Mouse (Mus musculus): ENCODE results near the gene Acap2. TPM values are rescaled to one million over a fixed set of nuclear protein-coding genes. Genes with fewer than 3 reads are reported as not detected.

Acap2 gene
- total RNA-seq, 2 experiments from 2014 or later, result 9.5 to 10.8 TPM

GRCm38 (mm10) chr16:31094036-31094435 lies 107.0 kb downstream of the Acap2 start:
- no peak for DNase-seq
- TF ChIP-seq CTCF (IDR thresholded peaks at IDR 0.05), result no peak
- intact Hi-C loops (cut with DNase I), result no loop called here
- Histone ChIP-seq H3K4me3 (no peak overlapping the region), H3K27ac (no peak overlapping the region)

DNA sequence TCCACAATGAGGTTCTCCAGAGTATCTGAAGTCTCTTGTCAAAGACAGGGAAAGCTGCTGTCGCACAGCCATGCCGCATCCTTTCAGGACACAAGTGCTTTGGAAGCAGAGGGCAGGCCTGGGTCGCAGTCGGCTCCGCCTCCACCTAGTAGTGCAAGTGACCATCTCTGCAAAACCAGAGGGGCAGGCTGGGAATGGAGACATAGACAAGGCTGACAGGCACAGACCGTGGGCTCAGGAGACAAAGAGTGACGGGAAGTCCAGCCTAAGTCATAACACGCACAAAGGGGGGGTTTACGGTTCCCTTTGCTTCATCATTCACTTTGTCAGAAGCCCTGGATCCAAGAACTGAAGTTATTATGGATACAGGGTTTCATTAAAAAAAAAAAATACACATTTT lies 107.9 kb downstream of the Acap2 start:
- no peak overlapping the region for H3K27ac ChIP-seq
- no peak overlapping the region for H3K4me3 ChIP-seq
- intact Hi-C loops (cut with DNase I), result no loop called here
- DNase-seq, result no peak
- TF ChIP-seq CTCF (IDR thresholded peaks at IDR 0.05), result no peak

GRCm38 (mm10) chr16:31081891-31082290 lies 119.2 kb downstream of the Acap2 start:
- peak overlapping the region; percentile 96 for H3K4me3 ChIP-seq
- H3K27ac ChIP-seq, result no peak overlapping the region
- intact Hi-C loops (cut with DNase I), result loop anchor here (2.0 kb wide), 1 partner anchor 273 kb away; no protein-coding TSS in a partner anchor
- no peak for TF ChIP-seq CTCF (IDR thresholded peaks at IDR 0.05)
- no peak for DNase-seq

DNA sequence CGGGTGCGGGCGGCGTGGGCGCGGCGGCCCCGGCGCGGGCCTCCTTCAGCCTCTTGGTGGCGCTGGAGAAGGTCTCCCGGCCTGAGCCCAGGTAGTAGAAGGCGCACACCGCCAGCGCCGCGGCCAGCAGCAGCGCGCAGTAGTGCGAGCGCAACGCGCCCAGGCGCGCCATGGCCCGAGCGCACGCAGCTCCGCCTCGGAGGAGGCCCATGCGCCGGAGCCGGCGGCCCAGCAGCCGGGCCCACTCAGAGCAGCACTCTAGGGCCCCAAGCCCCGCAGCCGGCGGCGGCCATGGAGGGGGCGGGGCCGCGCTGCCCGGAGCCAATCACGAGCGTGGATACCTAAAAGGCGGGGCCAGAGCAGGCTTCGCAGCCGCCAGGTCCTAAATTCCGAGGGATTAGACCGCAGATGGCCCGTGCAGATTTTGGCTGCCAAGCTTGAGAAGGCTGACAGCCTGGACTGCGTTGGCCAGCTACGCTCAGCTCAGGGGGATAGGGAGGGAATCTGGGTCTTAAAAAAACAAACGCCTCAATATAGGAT lies 119.8 kb downstream of the Acap2 start, which contains the start of gene Xxylt1:
Xxylt1 (minus strand) TSS at position 308 of the 540 bp plus-strand sequence.
- intact Hi-C loops (cut with DNase I), result loop anchor here (2.0 kb wide), 1 partner anchor 274 kb away; no protein-coding TSS in a partner anchor
- peak; percentile 97 for DNase-seq
- Histone ChIP-seq H3K4me3 (peak within 1 kb of the TSS; percentile 96), H3K27ac (peak within 1 kb of the TSS; percentile 90)
- peak; percentile 66 for TF ChIP-seq CTCF (IDR thresholded peaks at IDR 0.05)

DNA sequence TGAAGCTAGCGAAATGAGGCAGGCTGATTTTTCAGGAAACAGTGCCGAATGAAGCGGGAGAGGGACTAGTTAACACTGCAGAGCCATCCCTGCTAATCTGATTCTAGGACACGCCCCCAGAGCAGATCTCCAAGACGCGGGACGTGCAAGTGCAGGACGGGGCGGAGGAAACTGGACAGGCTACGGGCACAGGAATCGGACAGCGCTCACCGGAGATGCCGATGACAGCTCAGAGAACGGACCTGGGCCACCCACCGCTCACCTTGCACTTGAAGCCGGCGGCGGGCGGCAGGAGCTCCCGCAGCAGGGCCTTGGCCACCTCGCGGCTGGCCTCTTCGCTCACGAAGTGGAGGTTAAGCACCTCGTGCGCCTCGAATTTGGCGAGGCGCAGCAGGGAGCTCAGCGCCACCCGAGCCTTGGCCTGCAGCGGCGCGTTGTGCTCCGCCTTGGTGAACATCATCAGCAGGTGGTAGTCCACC lies 120.4 kb downstream of the Acap2 start:
- TF ChIP-seq CTCF (IDR thresholded peaks at IDR 0.05), result no peak
- peak; percentile 74 for DNase-seq
- peak overlapping the region; percentile 90 for H3K27ac ChIP-seq
- peak overlapping the region; percentile 96 for H3K4me3 ChIP-seq
- intact Hi-C loops (cut with DNase I), result loop anchor here (2.0 kb wide), 1 partner anchor 274 kb away; no protein-coding TSS in a partner anchor

- H3K4me3 ChIP-seq, result no peak overlapping the region
- intact Hi-C loops (cut with DNase I), result no loop called here
- DNase-seq, result no peak
- no peak for TF ChIP-seq CTCF (IDR thresholded peaks at IDR 0.05)
- no peak overlapping the region for H3K27ac ChIP-seq
These were observed 123.6 kb downstream of the Acap2 start for GRCm38 (mm10) chr16:31077396-31077795.

- Histone ChIP-seq H3K27ac (no peak overlapping the region), H3K4me3 (no peak overlapping the region)
- intact Hi-C loops (cut with DNase I), result no loop called here
- TF ChIP-seq CTCF (IDR thresholded peaks at IDR 0.05), result no peak
- DNase-seq, result no peak
These were observed 124.6 kb downstream of the Acap2 start for GRCm38 (mm10) chr16:31076436-31076835.

- Histone ChIP-seq H3K27ac (no peak overlapping the region), H3K4me3 (no peak overlapping the region)
- no peak for DNase-seq
- TF ChIP-seq CTCF (IDR thresholded peaks at IDR 0.05), result no peak
- intact Hi-C loops (cut with DNase I), result loop anchor here (5.0 kb wide), 2 partner anchors 142 to 202 kb away; no protein-coding TSS in a partner anchor
These were observed 126.6 kb downstream of the Acap2 start for GRCm38 (mm10) chr16:31074324-31074908.

- Histone ChIP-seq H3K27ac (no peak overlapping the region), H3K4me3 (no peak overlapping the region)
- intact Hi-C loops (cut with DNase I), result loop anchor here (1.0 to 5.0 kb wide), 3 partner anchors 139 to 474 kb away; no protein-coding TSS in a partner anchor
- TF ChIP-seq CTCF (IDR thresholded peaks at IDR 0.05), result no peak
- no peak for DNase-seq
These were observed 129.3 kb downstream of the Acap2 start for GRCm38 (mm10) chr16:31071731-31072130.

DNA sequence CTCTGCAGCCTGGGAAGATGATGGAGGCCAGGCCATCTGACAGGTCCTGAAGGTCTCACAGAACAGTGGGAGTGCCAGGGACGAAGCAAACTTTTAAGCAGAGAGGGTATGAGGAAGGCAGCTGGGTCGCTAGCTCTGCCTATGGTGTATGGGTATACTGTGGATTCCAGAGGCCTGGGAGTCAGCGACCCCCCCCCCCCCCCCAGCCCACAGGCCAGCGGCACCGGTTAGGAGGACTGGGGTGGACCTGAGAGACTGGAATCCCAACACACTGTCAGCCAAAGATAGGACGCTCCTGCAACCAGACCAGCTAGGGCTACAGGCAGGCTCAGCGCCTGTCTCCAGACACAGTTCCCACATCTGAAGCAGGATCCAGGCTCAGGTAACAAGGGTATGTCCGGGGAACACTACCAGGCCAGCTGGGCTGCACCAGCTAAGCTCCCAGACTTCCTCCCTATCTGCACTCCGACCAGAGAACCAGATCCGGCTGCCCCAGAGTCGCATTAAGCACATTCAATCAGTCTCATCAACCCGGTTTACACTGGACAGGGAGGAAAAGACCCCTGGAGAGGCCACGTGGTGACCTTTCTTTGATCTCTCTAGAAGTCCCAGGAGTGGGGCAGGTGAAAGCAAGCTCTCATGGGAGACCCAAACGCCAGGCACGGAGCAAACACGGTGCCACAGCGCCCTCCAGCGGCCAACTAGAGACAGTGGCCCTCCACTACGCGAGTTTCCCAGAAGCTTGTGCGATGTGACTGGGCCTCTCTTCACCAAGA lies 130.5 kb downstream of the Acap2 start:
- Histone ChIP-seq H3K27ac (peak overlapping the region; percentile 60), H3K4me3 (peak overlapping the region; percentile 59)
- intact Hi-C loops (cut with DNase I), result loop anchor here (1.0 to 5.0 kb wide), 3 partner anchors 138 to 473 kb away; no protein-coding TSS in a partner anchor

DNA sequence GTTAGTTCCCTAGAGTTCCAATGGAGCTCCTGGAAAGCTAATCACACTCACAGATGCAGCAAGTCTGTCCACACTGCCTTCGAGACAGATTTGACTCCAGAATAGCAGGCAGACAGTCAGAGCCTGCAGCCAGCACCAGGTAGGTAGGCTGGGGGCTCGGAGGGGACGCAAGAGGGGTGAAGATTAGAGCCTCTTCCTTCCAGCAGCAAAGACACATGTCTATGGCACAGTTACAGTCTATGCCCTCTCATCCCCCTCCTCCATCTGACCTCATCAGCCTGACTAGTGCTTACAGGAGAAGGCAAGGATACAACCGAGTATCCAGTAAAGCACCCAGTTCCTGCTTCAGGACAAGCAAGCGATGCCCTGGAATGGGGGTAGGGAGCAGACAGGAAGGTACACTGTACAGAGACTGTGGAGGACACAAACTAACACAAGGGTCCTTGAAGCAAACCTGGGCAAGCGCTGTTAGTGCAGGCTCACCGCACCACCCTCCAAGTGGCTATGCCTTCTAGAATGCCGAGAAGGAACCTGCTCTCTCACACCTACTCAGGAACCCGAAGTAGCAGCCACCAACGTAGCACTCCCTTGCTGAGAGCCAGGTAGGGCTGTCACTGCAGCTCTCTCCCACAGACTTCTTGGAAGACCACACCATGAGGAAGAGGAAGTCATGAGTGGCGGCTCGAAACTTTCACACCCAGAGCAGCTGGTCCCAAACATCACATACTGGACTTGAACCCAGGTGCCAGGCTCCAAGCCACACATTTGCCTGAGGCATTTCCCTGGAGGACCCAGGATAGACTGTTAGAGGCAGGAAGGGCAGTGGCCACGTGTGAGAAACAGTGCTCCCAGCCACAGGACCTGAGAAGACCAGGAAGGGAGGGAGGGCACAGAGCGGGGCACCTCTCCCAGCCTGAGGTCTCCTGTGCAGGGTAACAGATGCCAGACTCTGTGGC lies 131.6 kb downstream of the Acap2 start:
- Histone ChIP-seq H3K27ac (peak overlapping the region; percentile 60), H3K4me3 (no peak overlapping the region)
- DNase-seq, result no peak
- no peak for TF ChIP-seq CTCF (IDR thresholded peaks at IDR 0.05)
- intact Hi-C loops (cut with DNase I), result loop anchor here (5.0 kb wide), 2 partner anchors 137 to 197 kb away; no protein-coding TSS in a partner anchor

More for the DNA sequence above, 130.5 kb downstream of the Acap2 start:
- peak; percentile 98 for TF ChIP-seq CTCF (IDR thresholded peaks at IDR 0.05)
- peak; percentile 86 for DNase-seq

GRCm38 (mm10) chr16:31068280-31068679 lies 132.8 kb downstream of the Acap2 start:
- intact Hi-C loops (cut with DNase I), result no loop called here
- TF ChIP-seq CTCF (IDR thresholded peaks at IDR 0.05), result no peak
- DNase-seq, result peak; percentile 50

More at GRCm38 (mm10) chr16:31068280-31068679, 132.8 kb downstream of the Acap2 start:
- H3K4me3 ChIP-seq, result no peak overlapping the region
- peak overlapping the region; percentile 84 for H3K27ac ChIP-seq

All from gastrocnemius, adult 2 months (tissue).